Mouse (Mus musculus): ENCODE measurements at regions not wholly inside any gene's neighbourhood (a gene's known extent, or its start where the extent isn't known, plus 50 kb on each side); places are given as distances from the start of the nearest gene placed in this dataset.

GRCm38 (mm10) chr9:23150874-23151273 lies 72.0 kb upstream of the Bmper start:
- H3K4me1 ChIP-seq (ENCODE audit: insufficient read depth, low read length): no peaks in the 10 kb centered on the region
- no peak overlapping the region for H3K9ac ChIP-seq (replicated peaks; ENCODE audit: low read length, poor library complexity, severe bottlenecking)
- ATAC-seq (ENCODE audit: low FRiP score) (no peak), DNase-seq (ENCODE audit: low spot score) (no peak)
- H3K27me3 ChIP-seq (ENCODE audit: insufficient read depth, low read length): no peaks in the 10 kb centered on the region
- H3K4me2 ChIP-seq (ENCODE audit: low read depth, low read length, poor library complexity, severe bottlenecking): no peak overlapping the region
- no peaks in the 10 kb centered on the region for H3K9me3 ChIP-seq (ENCODE audit: low read length)
- H3K36me3 ChIP-seq (ENCODE audit: insufficient read depth, low read length): no peaks in the 10 kb centered on the region
- H3K27ac ChIP-seq (ENCODE audit: low read depth, low read length): no peak overlapping the region
- no peak for TF ChIP-seq CTCF (IDR thresholded peaks at IDR 0.05)
- 72% methylated on average over 3 of the region's 3 CpGs for WGBS
- no peak overlapping the region for H3K4me3 ChIP-seq (ENCODE audit: low read depth, low read length)

GRCm38 (mm10) chr9:23151953-23152490 lies 70.9 kb upstream of the Bmper start:
- Histone ChIP-seq H3K9ac (replicated peaks; ENCODE audit: low read length, poor library complexity, severe bottlenecking) (no peak overlapping the region), H3K4me1 (ENCODE audit: insufficient read depth, low read length) (no peaks in the 10 kb centered on the region), H3K9me3 (ENCODE audit: low read length) (no peaks in the 10 kb centered on the region), H3K27me3 (ENCODE audit: insufficient read depth, low read length) (no peaks in the 10 kb centered on the region), H3K4me2 (ENCODE audit: low read depth, low read length, poor library complexity, severe bottlenecking) (no peak overlapping the region), H3K36me3 (ENCODE audit: insufficient read depth, low read length) (no peaks in the 10 kb centered on the region), H3K27ac (ENCODE audit: low read depth, low read length) (no peak overlapping the region), H3K4me3 (ENCODE audit: low read depth, low read length) (no peak overlapping the region)
- 97% methylated on average over 1 of the region's 1 CpGs for WGBS
- DNase-seq (ENCODE audit: low spot score): no peak
- TF ChIP-seq CTCF (IDR thresholded peaks at IDR 0.05): no peak
- no peak for ATAC-seq (ENCODE audit: low FRiP score)

- Histone ChIP-seq H3K4me2 (ENCODE audit: low read depth, low read length, poor library complexity, severe bottlenecking) (no peak overlapping the region), H3K4me1 (ENCODE audit: insufficient read depth, low read length) (no peaks in the 10 kb centered on the region), H3K36me3 (ENCODE audit: insufficient read depth, low read length) (no peaks in the 10 kb centered on the region), H3K4me3 (ENCODE audit: low read depth, low read length) (no peak overlapping the region), H3K9me3 (ENCODE audit: low read length) (no peaks in the 10 kb centered on the region), H3K9ac (replicated peaks; ENCODE audit: low read length, poor library complexity, severe bottlenecking) (no peak overlapping the region), H3K27me3 (ENCODE audit: insufficient read depth, low read length) (no peaks in the 10 kb centered on the region), H3K27ac (ENCODE audit: low read depth, low read length) (no peak overlapping the region)
- WGBS: 66% methylated on average over 5 of the region's 5 CpGs
- no peak for TF ChIP-seq CTCF (IDR thresholded peaks at IDR 0.05)
- DNase-seq (ENCODE audit: low spot score): no peak
- ATAC-seq (ENCODE audit: low FRiP score): no peak
Observed at GRCm38 (mm10) chr9:23156820-23157570, 65.9 kb upstream of the Bmper start.

GRCm38 (mm10) chr9:23158499-23158898 lies 64.4 kb upstream of the Bmper start:
- no peak overlapping the region for H3K27ac ChIP-seq (ENCODE audit: low read depth, low read length)
- H3K9me3 ChIP-seq (ENCODE audit: low read length): no peaks in the 10 kb centered on the region
- TF ChIP-seq CTCF (IDR thresholded peaks at IDR 0.05): no peak
- no peak overlapping the region for H3K9ac ChIP-seq (replicated peaks; ENCODE audit: low read length, poor library complexity, severe bottlenecking)
- ATAC-seq (ENCODE audit: low FRiP score) (no peak), DNase-seq (ENCODE audit: low spot score) (no peak)
- WGBS: 88% methylated on average over 1 of the region's 1 CpGs
- H3K36me3 ChIP-seq (ENCODE audit: insufficient read depth, low read length): no peaks in the 10 kb centered on the region
- no peaks in the 10 kb centered on the region for H3K27me3 ChIP-seq (ENCODE audit: insufficient read depth, low read length)
- H3K4me2 ChIP-seq (ENCODE audit: low read depth, low read length, poor library complexity, severe bottlenecking): no peak overlapping the region
- H3K4me1 ChIP-seq (ENCODE audit: insufficient read depth, low read length): no peaks in the 10 kb centered on the region
- no peak overlapping the region for H3K4me3 ChIP-seq (ENCODE audit: low read depth, low read length)

- H3K36me3 ChIP-seq (ENCODE audit: insufficient read depth, low read length): no peaks in the 10 kb centered on the region
- no peaks in the 10 kb centered on the region for H3K4me1 ChIP-seq (ENCODE audit: insufficient read depth, low read length)
- H3K27me3 ChIP-seq (ENCODE audit: insufficient read depth, low read length): no peaks in the 10 kb centered on the region
- no peak overlapping the region for H3K4me2 ChIP-seq (ENCODE audit: low read depth, low read length, poor library complexity, severe bottlenecking)
- DNase-seq (ENCODE audit: low spot score) (no peak), ATAC-seq (ENCODE audit: low FRiP score) (no peak)
- TF ChIP-seq CTCF (IDR thresholded peaks at IDR 0.05): no peak
- no peak overlapping the region for H3K9ac ChIP-seq (replicated peaks; ENCODE audit: low read length, poor library complexity, severe bottlenecking)
- H3K9me3 ChIP-seq (ENCODE audit: low read length): no peaks in the 10 kb centered on the region
- no peak overlapping the region for H3K27ac ChIP-seq (ENCODE audit: low read depth, low read length)
- 82% methylated on average over 7 of the region's 7 CpGs for WGBS
- H3K4me3 ChIP-seq (ENCODE audit: low read depth, low read length): no peak overlapping the region
Observed at GRCm38 (mm10) chr9:23161346-23161745, 61.5 kb upstream of the Bmper start.

- TF ChIP-seq CTCF (IDR thresholded peaks at IDR 0.05): no peak
- Histone ChIP-seq H3K9me3 (ENCODE audit: low read length) (no peaks in the 10 kb centered on the region), H3K4me3 (ENCODE audit: low read depth, low read length) (no peak overlapping the region), H3K4me2 (ENCODE audit: low read depth, low read length, poor library complexity, severe bottlenecking) (no peak overlapping the region), H3K27me3 (ENCODE audit: insufficient read depth, low read length) (no peaks in the 10 kb centered on the region), H3K9ac (replicated peaks; ENCODE audit: low read length, poor library complexity, severe bottlenecking) (no peak overlapping the region), H3K27ac (ENCODE audit: low read depth, low read length) (no peak overlapping the region), H3K36me3 (ENCODE audit: insufficient read depth, low read length) (no peaks in the 10 kb centered on the region), H3K4me1 (ENCODE audit: insufficient read depth, low read length) (no peaks in the 10 kb centered on the region)
- DNase-seq (ENCODE audit: low spot score) (no peak), ATAC-seq (ENCODE audit: low FRiP score) (no peak)
- WGBS: 78% methylated on average over 2 of the region's 2 CpGs
Observed at GRCm38 (mm10) chr9:23167056-23167591, 55.8 kb upstream of the Bmper start.

Measured in midbrain, postnatal 0 days (tissue).